Mouse (Mus musculus): ENCODE measurements at regions not wholly inside any gene's neighbourhood (a gene's known extent, or its start where the extent isn't known, plus 50 kb on each side); places are given as distances from the start of the nearest gene placed in this dataset.
"Not testable (repeated sequence)": the region's sequence is repeated elsewhere in the genome, so short reads cannot be mapped to it uniquely, and the experiment has no call there.

DNA sequence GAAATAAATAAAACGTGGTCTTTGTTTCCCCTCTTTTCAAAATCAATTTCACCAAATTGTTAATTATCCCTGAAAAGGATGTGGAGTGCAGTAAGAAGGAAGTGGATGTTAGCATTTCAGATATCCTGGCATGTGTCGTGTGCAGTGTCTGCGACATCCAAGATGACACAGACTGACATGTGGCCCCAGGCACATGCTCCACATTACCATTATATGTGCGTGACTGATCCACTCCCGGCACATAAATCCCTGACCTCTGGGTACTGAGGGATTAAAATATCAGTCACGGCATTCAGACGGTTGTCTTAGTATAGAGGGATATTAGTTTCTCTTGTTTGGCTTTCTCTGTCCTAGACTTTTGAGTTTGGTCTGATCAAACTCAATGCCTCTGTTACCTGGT lies 168.0 kb upstream of the Slc25a13 start:
- no peak for DNase-seq

GRCm38 (mm10) chr6:6384441-6384840 lies 167.5 kb upstream of the Slc25a13 start:
- no peak for DNase-seq

GRCm38 (mm10) chr6:6372421-6372820 lies 155.4 kb upstream of the Slc25a13 start:
- no peak for DNase-seq

GRCm38 (mm10) chr6:6371444-6372093 lies 154.6 kb upstream of the Slc25a13 start:
- DNase-seq: no peak

DNA sequence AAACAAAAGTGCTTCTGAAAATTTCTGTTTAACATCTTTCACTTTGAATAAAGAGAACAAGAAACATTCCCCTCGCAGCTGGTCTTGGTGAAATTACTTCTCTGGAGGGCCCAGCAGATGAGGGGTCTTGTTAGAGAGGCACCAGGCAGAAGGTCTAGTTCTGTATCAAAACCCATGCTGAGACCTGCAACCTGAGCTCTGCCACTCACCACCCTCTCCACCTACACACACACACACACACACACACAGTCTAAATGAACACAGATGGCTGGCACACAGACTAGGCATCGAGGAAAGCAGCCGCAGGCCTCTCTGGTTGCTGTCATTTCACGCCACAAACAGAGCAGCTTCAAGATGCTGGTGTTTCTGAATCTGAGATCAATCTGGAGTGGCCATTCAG lies 147.1 kb upstream of the Slc25a13 start:
- DNase-seq: no peak

GRCm38 (mm10) chr6:6362678-6363354 lies 145.8 kb upstream of the Slc25a13 start:
- no peak for DNase-seq

- not testable (repeated sequence) for DNase-seq
Measured at GRCm38 (mm10) chr6:6361181-6361580, 144.2 kb upstream of the Slc25a13 start.

GRCm38 (mm10) chr6:6357477-6357876 lies 140.5 kb upstream of the Slc25a13 start:
- no peak for DNase-seq

DNA sequence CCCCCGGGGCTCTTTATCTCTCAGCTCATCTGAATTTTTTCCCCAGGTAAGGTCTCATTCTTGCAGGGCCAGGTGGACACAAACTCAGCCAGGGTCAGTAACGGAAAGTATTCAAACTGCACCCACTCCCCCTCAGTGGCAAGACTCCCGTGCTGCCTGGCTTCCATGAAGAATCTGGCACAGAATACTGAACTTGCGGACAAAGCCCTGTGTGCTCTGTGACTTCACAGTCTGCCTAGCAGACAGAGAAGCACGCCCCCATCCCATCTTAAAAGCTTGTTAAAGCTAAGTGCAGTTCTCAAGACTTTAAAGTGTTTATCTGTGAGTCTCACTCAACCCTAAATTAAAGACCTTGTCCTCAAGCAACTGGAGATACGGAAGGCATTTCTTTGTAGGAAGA lies 140.0 kb upstream of the Slc25a13 start:
- no peak for DNase-seq

DNA sequence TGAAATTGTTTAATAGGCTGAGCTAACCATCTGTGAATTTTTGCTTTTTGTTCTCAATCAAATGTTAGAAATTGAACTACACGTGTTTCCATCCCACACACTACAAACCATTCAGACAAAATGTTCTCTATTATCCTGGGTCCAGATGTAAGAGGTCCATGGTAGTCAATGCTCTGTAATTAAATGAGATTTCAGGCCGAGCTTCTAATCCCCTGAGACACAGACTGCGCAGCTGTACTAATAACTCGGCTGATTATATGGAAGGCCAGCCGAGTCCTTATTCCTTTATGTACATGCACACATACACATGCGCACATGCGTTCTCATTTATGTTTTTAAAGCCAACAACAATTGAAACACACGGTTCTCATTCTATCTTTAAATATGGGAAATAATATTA lies 118.3 kb upstream of the Slc25a13 start:
- no peak for DNase-seq

DNA sequence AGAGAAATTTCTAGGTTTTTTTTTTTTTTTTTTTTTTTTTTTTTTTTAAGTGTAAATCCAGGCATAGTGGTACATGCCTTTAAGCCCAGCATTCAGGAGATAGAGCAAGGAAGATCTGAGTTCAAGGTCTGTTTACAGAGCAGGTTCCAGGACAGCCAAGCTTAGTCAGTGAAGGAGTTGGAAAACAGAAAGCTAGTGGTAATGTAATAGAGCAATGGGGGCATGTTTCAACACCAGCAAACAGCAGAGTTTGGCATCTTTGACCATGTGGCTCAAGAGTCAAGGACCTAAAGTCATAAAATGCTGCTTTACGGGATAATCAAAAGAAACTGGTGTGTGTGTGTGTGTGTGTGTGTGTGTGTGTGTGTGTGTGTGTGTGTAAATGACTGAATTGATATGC lies 113.3 kb upstream of the Slc25a13 start:
- no peak for DNase-seq

- DNase-seq: no peak
Measured at GRCm38 (mm10) chr6:6325516-6325915, 108.5 kb upstream of the Slc25a13 start.

GRCm38 (mm10) chr6:6316725-6317124 lies 99.8 kb upstream of the Slc25a13 start:
- no peak for DNase-seq

GRCm38 (mm10) chr6:6313171-6313570 lies 96.2 kb upstream of the Slc25a13 start:
- no peak for DNase-seq

- DNase-seq: no peak
Measured at GRCm38 (mm10) chr6:6310213-6310612, 93.2 kb upstream of the Slc25a13 start.

DNA sequence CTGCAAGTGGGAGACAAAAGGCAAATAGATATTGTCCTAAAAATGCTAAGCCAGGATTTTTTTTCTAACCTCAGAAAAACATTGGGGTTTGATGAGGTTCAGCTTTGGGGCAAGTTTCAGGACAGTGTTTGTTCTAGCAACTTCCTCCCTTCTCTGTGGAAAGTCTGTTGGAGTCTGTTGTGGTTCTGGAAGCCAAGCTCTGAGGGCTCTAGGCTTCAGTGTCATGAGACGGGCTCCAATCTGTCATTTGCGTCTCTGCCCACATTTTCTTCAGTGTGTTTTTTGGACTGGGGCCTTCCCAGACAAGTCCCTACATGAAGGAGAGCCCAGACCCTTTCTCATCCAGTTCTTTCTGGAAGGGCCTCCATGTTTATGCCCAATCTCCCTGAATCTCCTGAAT lies 90.6 kb upstream of the Slc25a13 start:
- DNase-seq: no peak

DNA sequence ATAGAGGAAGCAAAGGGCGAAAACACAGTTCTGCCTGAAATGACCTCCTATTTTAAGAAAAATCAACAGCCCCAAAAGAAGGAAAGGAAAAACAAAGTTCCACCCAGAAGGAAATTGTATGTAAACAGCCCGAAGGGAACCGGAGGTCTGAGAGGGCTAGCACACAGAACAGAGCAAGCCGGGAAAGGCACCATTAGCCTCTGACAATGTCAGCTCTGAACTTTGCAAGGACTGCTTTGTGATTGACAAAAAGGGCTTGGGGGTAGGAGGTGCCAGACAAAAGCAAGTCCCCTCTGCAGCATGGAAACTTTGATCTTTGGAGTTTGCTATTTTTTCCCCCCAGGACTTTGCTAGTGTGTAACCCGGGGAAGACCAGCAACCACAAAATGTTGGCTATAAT lies 86.8 kb upstream of the Slc25a13 start:
- no peak for DNase-seq

DNA sequence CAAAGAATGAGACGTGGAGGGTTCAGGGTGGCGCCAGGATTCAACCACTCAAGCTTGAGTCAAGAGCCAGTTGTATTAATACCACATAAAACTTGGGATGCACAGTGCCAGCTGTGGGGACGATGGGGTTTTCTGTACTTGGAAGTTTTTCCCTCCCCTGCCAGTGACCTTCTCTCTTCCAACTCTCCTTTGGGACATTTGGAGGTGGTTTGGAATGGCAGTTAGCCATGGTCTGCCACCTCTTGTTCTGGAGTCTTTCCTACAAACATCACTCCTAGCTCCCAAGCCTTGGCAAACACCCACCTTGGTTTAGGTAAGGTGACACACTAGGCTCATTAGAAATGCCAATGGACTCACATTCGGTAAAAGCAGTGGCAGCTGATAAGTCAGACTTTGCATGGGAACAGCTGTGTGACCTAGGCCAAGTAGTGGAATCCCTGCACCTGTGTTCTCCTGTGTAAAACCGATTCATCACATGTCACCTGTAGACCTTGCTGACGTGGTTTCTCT lies 84.1 kb upstream of the Slc25a13 start:
- DNase-seq: no peak

DNA sequence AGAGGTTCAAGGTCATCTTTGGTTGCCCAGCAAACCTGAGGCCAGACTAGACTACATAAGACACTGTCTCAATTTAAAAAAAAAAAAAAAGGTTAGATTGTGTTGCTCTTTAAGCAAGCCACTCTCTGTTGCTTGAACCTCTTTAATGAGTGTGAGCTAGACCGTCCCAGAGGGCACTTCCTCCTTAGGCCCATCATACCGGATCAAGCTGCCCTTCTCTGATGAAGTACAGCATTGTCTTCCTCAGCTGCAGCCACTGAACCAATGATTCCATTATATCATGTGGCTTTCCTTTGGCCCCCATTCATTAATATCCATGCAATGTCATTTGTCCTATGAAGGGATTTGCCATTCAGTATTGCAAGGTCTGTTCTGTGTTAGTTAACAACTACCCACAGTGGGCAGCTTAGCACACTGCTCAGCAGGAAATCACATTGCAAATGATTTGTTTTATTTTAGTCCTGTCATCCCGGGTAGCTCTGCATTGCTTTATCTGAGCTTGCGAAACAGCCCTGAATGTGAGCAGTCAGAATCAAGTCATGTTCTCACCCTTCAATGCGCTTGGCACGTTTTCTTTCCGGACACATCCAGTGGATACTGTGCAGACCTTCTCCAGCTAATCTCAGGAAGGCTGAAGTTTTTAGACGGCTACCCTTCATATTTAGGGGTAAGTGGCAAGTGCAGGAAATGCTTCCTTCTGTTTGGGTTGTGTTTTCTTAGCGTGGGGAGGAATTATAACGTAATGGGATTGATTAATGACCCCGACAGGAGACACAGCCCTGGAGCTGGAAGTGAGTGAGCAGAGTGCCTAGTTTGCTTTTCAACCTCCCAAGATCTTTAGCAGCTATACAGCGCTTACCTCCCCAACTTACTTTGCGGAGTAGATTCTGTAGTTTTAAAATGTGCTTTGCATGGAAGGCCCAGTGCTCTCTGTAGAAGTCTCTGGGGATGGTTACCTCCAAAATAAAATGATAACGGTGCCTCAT lies 82.2 kb upstream of the Slc25a13 start:
- DNase-seq: no peak

GRCm38 (mm10) chr6:6295551-6295950 lies 78.6 kb upstream of the Slc25a13 start:
- not testable (repeated sequence) for DNase-seq

GRCm38 (mm10) chr6:6291781-6292180 lies 74.8 kb upstream of the Slc25a13 start:
- no peak for DNase-seq

DNA sequence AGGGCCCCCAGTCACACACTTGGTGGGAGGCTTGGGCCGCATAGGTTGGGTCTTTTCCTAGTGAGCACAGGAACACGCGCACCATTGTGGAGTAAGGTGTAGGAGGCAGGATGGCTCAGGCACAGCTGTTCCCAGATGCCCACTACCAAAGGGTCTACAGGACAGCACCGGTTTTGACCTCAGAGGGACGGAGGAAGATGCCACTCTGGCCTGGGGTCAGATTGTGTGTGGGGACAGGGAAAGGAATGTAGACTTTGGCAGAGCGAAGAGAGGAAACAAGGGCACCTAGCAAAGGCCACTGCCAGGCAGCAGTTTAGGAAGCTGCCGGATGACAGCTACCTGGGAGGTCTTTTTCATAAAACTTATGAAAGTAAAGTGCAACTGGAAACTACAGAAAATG lies 73.5 kb upstream of the Slc25a13 start:
- DNase-seq: no peak

DNA sequence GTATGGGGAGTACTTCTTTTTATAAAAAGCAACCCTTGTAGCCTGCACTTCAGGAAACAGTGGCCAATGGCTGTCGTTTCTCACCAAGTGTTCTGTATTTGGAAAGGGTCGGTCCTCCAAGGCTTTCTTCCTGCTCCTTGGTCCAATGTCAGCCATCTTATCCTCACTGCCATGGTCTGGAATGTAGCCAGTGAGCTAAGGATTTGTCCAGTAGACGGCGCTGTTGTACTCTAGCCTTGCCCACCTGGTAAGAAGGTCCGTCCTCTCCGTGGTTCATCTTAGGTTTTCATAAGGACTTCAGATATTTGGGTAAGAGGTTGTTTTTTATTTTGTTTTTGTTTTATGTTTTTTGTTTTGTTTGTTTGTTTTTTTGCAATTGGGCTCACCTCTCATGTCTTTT lies 72.8 kb upstream of the Slc25a13 start:
- DNase-seq: peak; percentile 20

All from right cerebral cortex, postnatal 4 days (tissue).